Mouse (Mus musculus) thymus, adult 2 months (tissue): ENCODE results near the gene Fgf5.

Experiments used
- CTCF ChIP-seq: fragments of 200-500 bp; IDR thresholded peaks from 2 replicates; pipeline ENCODE4 v1.5.1; 2012; ENCODE audit warnings: mild to moderate bottlenecking, control low read depth, low read length, moderate library complexity, borderline replicate concordance; ENCODE audit not compliant: control insufficient read depth, poor library complexity, insufficient read depth; ENCODE audit errors: extremely low read depth
- POLR2A ChIP-seq: fragments of 200-500 bp; IDR thresholded peaks from 2 replicates; pipeline ENCODE4 v1.6.1; 2012; ENCODE audit warnings: mild to moderate bottlenecking, low read length, control low read depth, moderate library complexity; ENCODE audit not compliant: control insufficient read depth, poor library complexity, insufficient read depth; ENCODE audit errors: extremely low read depth

- TF ChIP-seq CTCF, result no peak
- no peak for TF ChIP-seq POLR2A
These were observed 52.5 kb downstream of the Fgf5 start for GRCm38 (mm10) chr5:98306528-98306927.
